Mouse (Mus musculus): Measurements from ENCODE around the gene Atp8a2.

- TF ChIP-seq GATA1 (IDR thresholded peaks at IDR 0.05; ENCODE audit: low read length) (no peak), TAL1 (IDR thresholded peaks at IDR 0.05; ENCODE audit: low read length) (no peak)
Measured at GRCm38 (mm10) chr14:59846609-59847375, 350.2 kb downstream of the Atp8a2 start.
